Mouse (Mus musculus) lung, adult 2 months (tissue): ENCODE results near the gene Tchp.

ENCODE experiments used
- CTCF ChIP-seq: fragments of 200-500 bp; IDR thresholded peaks from 2 replicates; pipeline ENCODE4 v1.5.1; 2011; ENCODE audit warnings: mild to moderate bottlenecking, low read length, control low read depth; ENCODE audit not compliant: insufficient read depth
- POLR2A ChIP-seq: fragments of 200-500 bp; IDR thresholded peaks from 2 replicates; pipeline ENCODE4 v1.6.1; 2011; ENCODE audit warnings: low read depth, mild to moderate bottlenecking, control low read depth, low read length, borderline replicate concordance; ENCODE audit errors: extremely low read depth

- TF ChIP-seq POLR2A: no peak
- TF ChIP-seq CTCF: no peak
These were observed 27.5 kb upstream of the Tchp start for GRCm38 (mm10) chr5:114679841-114680591.
